Mouse (Mus musculus): ENCODE results near the gene Mplkip. TPM values are rescaled to one million over a fixed set of nuclear protein-coding genes. Genes with fewer than 3 reads are reported as not detected.

The Mplkip gene
- polyA plus RNA-seq, 1 experiment: 71.8 TPM

GRCm38 (mm10) chr13:17705188-17705826 is 10.3 kb downstream of the Mplkip start:
- peaks cover 2% of the 10 kb centered on the region for H3K4me1 ChIP-seq (ENCODE audit: control insufficient read depth, insufficient read depth, low read length)
- H3K4me3 ChIP-seq (ENCODE audit: low read depth, low read length): no peak overlapping the region
- no peaks in the 10 kb centered on the region for H3K9me3 ChIP-seq (replicated peaks; ENCODE audit: control insufficient read depth, insufficient read depth, low read length, poor library complexity, severe bottlenecking)
- no peaks in the 10 kb centered on the region for H3K27me3 ChIP-seq (ENCODE audit: control insufficient read depth, insufficient read depth, low read length, poor library complexity, severe bottlenecking)
- TF ChIP-seq CTCF (IDR thresholded peaks at IDR 0.05; ENCODE audit: low read depth, low read length) (no peak), EP300 (IDR thresholded peaks at IDR 0.05; ENCODE audit: insufficient read depth, low read depth, low read length) (no peak), POLR2A (IDR thresholded peaks at IDR 0.05; ENCODE audit: insufficient read depth, low read length) (no peak)
- H3K9ac ChIP-seq (ENCODE audit: low read depth, poor library complexity, severe bottlenecking): no peak overlapping the region
- H3K27ac ChIP-seq (ENCODE audit: insufficient read depth, low read length): no peak overlapping the region
- no peaks in the 10 kb centered on the region; the same call in 1 of the 2 replicates for H3K36me3 ChIP-seq (ENCODE audit: control insufficient read depth, insufficient read depth, low read length, poor library complexity, severe bottlenecking)

GRCm38 (mm10) chr13:17708784-17709311 is 13.9 kb downstream of the Mplkip start:
- H3K9ac ChIP-seq (ENCODE audit: low read depth, poor library complexity, severe bottlenecking): no peak overlapping the region
- no peak overlapping the region for H3K27ac ChIP-seq (ENCODE audit: insufficient read depth, low read length)
- H3K4me1 ChIP-seq (ENCODE audit: control insufficient read depth, insufficient read depth, low read length): peaks cover 2% of the 10 kb centered on the region
- no peaks in the 10 kb centered on the region for H3K36me3 ChIP-seq (ENCODE audit: control insufficient read depth, insufficient read depth, low read length, poor library complexity, severe bottlenecking)
- no peaks in the 10 kb centered on the region for H3K9me3 ChIP-seq (replicated peaks; ENCODE audit: control insufficient read depth, insufficient read depth, low read length, poor library complexity, severe bottlenecking)
- H3K4me3 ChIP-seq (ENCODE audit: low read depth, low read length): no peak overlapping the region
- no peaks in the 10 kb centered on the region for H3K27me3 ChIP-seq (ENCODE audit: control insufficient read depth, insufficient read depth, low read length, poor library complexity, severe bottlenecking)
- TF ChIP-seq EP300 (IDR thresholded peaks at IDR 0.05; ENCODE audit: insufficient read depth, low read depth, low read length) (no peak), POLR2A (IDR thresholded peaks at IDR 0.05; ENCODE audit: insufficient read depth, low read length) (no peak)

GRCm38 (mm10) chr13:17717357-17717756 is 22.4 kb downstream of the Mplkip start:
- Histone ChIP-seq H3K9ac (ENCODE audit: low read depth, poor library complexity, severe bottlenecking) (no peak overlapping the region), H3K27me3 (ENCODE audit: control insufficient read depth, insufficient read depth, low read length, poor library complexity, severe bottlenecking) (no peaks in the 10 kb centered on the region), H3K4me3 (ENCODE audit: low read depth, low read length) (no peak overlapping the region), H3K27ac (ENCODE audit: insufficient read depth, low read length) (no peak overlapping the region), H3K36me3 (ENCODE audit: control insufficient read depth, insufficient read depth, low read length, poor library complexity, severe bottlenecking) (peaks cover 27% of the 10 kb centered on the region), H3K4me1 (ENCODE audit: control insufficient read depth, insufficient read depth, low read length) (no peaks in the 10 kb centered on the region), H3K9me3 (replicated peaks; ENCODE audit: control insufficient read depth, insufficient read depth, low read length, poor library complexity, severe bottlenecking) (no peaks in the 10 kb centered on the region)
- no peak for TF ChIP-seq POLR2A (IDR thresholded peaks at IDR 0.05; ENCODE audit: insufficient read depth, low read length)
- no peak for TF ChIP-seq EP300 (IDR thresholded peaks at IDR 0.05; ENCODE audit: insufficient read depth, low read depth, low read length)

DNA sequence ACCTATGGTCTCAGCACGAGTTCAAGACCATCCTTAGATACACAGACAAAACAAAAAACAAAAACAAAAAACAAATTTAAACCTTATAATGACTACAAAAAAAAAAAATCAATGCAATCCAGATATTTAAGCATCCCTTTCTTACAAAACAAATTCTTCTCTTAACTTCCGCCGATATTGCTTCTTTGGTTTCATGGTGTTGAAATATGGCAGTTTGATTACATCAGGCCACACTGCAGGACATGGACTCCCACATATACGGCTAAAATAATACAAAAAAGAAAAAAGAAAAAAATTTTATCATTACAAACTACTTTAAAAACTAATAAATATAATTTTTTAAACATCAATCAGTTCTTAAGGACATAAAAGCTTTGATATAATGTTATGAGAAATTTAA is 32.9 kb downstream of the Mplkip start:
- Histone ChIP-seq H3K9ac (ENCODE audit: low read depth, poor library complexity, severe bottlenecking) (no peak overlapping the region), H3K4me1 (ENCODE audit: control insufficient read depth, insufficient read depth, low read length) (no peaks in the 10 kb centered on the region), H3K4me3 (ENCODE audit: low read depth, low read length) (no peak overlapping the region), H3K36me3 (ENCODE audit: control insufficient read depth, insufficient read depth, low read length, poor library complexity, severe bottlenecking) (peaks cover 2% of the 10 kb centered on the region), H3K9me3 (replicated peaks; ENCODE audit: control insufficient read depth, insufficient read depth, low read length, poor library complexity, severe bottlenecking) (no peaks in the 10 kb centered on the region), H3K27me3 (ENCODE audit: control insufficient read depth, insufficient read depth, low read length, poor library complexity, severe bottlenecking) (no peaks in the 10 kb centered on the region), H3K27ac (ENCODE audit: insufficient read depth, low read length) (no peak overlapping the region)
- TF ChIP-seq POLR2A (IDR thresholded peaks at IDR 0.05; ENCODE audit: insufficient read depth, low read length): no peak
- TF ChIP-seq EP300 (IDR thresholded peaks at IDR 0.05; ENCODE audit: insufficient read depth, low read depth, low read length): no peak
- TF ChIP-seq CTCF (IDR thresholded peaks at IDR 0.05; ENCODE audit: low read depth, low read length): no peak

DNA sequence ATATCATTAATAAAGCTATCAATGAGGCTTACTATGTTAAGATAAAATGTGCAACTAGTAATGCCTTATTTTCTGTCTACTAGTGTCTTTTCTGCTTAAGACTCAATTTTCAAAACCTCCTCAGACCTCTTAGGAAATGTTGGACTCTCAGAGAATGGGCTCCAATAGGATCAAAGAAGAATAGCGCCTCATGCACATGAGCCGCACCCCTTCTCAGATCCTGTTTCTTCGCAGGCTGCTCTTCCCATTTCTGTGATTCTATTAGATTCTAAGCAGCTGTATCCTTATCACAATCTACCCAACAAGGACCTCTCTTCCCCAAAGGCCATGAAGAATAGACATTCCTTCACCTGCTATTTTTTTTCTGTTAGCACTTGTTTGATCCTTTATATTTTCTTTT is 33.8 kb downstream of the Mplkip start:
- Histone ChIP-seq H3K9me3 (replicated peaks; ENCODE audit: control insufficient read depth, insufficient read depth, low read length, poor library complexity, severe bottlenecking) (no peaks in the 10 kb centered on the region), H3K9ac (ENCODE audit: low read depth, poor library complexity, severe bottlenecking) (no peak overlapping the region), H3K27me3 (ENCODE audit: control insufficient read depth, insufficient read depth, low read length, poor library complexity, severe bottlenecking) (no peaks in the 10 kb centered on the region), H3K27ac (ENCODE audit: insufficient read depth, low read length) (no peak overlapping the region), H3K4me3 (ENCODE audit: low read depth, low read length) (no peak overlapping the region), H3K36me3 (ENCODE audit: control insufficient read depth, insufficient read depth, low read length, poor library complexity, severe bottlenecking) (peaks cover 2% of the 10 kb centered on the region), H3K4me1 (ENCODE audit: control insufficient read depth, insufficient read depth, low read length) (no peaks in the 10 kb centered on the region)
- TF ChIP-seq EP300 (IDR thresholded peaks at IDR 0.05; ENCODE audit: insufficient read depth, low read depth, low read length) (no peak), CTCF (IDR thresholded peaks at IDR 0.05; ENCODE audit: low read depth, low read length) (no peak), POLR2A (IDR thresholded peaks at IDR 0.05; ENCODE audit: insufficient read depth, low read length) (no peak)

Other genes starting within 250 kb of the Mplkip start
- 2.3 and 2.8 TPM in 2 replicates for gene Sugct, start 361 bp downstream of the Mplkip start, polyA plus RNA-seq (2011; ENCODE audit: insufficient read depth, insufficient read length, low read depth, missing spikeins)
- 69.2 and 77.8 TPM in 2 replicates for gene Cdk13, start 109.9 kb downstream of the Mplkip start, polyA plus RNA-seq (2011; ENCODE audit: insufficient read depth, insufficient read length, low read depth, missing spikeins)
- 70.5 and 74.0 TPM in 2 replicates for gene Rala, start 249.0 kb downstream of the Mplkip start, polyA plus RNA-seq (2011; ENCODE audit: insufficient read depth, insufficient read length, low read depth, missing spikeins)